Mouse (Mus musculus): Measurements from ENCODE around the gene Pip5k1c.

DNA sequence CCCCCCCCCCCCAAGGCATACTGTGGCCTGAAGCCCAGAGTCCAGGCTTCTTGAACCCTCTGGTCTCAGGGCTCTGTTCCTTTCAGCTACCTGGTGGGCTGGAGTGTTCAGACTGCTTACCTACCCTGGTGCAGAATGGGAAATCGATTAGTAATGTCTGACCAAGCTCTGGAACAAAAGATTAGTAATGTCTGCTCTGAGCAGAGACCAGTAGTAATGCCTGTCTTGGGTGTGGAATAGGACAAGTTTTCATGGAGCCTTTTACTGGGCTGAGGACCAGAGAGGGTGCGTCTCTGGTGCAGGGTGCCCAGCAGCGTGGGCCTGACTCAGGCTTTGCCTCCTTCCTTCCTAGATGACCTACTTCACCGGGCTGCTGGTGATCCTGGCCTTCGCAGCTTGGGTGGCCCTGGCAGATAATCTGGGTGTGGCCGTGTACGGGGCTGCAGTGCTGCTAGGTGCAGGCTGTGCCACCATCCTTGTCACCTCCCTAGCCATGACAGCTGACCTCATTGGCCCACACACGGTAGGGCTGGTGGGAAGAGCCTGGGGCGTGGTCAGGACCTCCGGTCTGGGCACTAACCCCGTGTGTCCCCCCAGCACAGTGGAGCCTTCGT lies 69.7 kb downstream of the Pip5k1c start:
- TF ChIP-seq CTCF (IDR thresholded peaks at IDR 0.05; ENCODE audit: low read depth, low read length) (no peak), POLR2A (IDR thresholded peaks at IDR 0.05; ENCODE audit: insufficient read depth, low read length) (no peak)
